Mouse (Mus musculus): Measurements from ENCODE around the gene Supt20.
"Not testable (repeated sequence)": the region's sequence is repeated elsewhere in the genome, so short reads cannot be mapped to it uniquely, and the experiment has no call there.

Supt20 gene

DNA sequence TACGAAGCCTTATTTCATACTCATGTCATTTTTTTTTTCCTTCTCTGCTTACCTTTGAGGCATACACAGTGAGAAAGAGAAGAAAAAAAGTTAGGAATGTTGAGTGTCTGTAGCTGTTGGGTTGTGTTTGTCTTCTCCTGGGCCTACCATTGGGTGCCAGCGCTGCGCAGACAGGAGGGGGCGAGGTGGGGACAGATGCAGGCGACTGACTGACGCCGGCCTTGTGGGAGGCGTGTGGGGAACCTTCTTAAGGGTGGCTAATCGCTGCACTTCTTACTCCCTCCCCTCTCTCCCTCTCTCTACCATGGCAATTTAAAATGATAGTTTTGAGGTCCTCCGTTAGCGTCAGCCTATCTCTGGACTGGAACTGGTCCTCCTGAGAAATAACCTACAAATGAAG, 63.5 kb downstream of the Supt20 start:
- no peak for DNase-seq (ENCODE audit: low spot score)

DNA sequence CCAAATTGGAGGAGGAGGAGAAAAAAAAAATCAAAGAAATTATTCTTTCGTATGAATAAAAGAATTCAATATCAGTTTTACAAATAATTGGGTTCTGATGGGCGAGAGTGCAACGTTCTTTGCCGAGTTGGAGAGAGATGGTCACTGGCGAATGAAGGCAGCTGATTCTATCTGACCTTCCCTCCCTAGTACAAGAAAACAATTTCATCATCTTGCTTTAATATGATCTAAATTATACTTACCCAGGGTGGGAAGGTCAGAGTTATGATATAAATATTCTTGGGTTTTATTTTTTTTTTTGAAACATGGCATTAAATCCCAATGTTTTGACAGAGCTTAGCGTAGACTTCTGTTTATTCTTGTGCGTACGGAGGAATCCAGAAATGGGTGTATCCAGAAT, 64.8 kb downstream of the Supt20 start:
- DNase-seq (ENCODE audit: low spot score): no peak

DNA sequence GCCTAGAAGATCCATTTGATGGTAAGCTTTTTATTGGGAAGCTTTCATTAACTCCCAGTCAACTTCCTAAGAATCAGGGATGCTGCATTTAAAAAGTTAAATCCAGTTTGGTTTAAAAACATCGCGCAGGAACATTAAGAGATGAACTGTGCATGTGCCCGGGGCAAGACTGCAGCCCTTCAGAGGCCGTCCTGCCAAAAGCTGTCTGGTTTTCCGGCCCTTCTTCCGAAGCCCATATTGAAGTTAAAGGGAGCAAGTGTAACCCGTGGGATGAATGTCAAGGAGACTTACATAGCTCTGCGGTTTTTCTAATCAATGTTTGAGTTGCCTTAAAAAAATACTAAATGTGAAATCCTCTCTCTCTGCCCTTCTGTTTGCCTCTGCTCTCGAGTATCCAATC, 66.6 kb downstream of the Supt20 start:
- DNase-seq (ENCODE audit: low spot score): no peak

DNA sequence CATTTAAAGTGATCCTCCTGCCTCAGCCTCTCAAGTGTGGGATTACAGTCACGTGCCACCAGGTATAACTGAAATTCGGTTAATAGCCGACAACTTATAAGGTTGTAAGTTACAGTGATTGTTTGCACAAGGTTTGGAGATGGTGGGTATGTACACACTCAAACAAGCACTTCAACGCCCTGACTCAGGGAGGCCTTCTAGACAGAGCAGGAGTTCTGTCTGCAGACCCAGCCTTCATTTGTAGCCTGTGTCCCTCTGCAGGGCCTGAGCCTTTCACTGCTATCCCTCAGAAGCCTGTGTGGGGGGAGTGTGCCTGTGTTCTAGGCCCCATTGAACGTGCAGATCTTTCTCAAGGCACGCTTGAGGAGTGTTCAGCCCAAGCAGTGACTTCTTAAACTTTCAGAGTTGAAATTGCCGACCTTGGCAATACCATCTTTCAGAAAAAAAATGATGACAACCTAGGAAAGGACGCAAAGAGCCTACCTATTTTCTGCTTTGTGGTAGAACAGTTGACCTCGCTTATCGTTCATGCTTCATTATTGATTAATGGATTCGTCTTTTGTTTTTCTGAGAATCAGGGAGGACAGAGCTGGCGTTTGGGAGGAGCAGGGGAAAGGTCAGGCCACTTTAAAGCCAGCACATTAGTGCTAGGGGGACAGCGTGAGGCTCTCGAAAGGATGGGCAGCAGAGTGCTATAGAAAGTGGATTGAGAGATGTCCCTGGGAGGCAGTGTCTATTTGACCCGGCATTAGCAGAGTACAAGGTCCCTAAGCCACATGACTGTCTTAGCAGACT, 67.9 kb downstream of the Supt20 start:
- no peak for DNase-seq (ENCODE audit: low spot score)

DNA sequence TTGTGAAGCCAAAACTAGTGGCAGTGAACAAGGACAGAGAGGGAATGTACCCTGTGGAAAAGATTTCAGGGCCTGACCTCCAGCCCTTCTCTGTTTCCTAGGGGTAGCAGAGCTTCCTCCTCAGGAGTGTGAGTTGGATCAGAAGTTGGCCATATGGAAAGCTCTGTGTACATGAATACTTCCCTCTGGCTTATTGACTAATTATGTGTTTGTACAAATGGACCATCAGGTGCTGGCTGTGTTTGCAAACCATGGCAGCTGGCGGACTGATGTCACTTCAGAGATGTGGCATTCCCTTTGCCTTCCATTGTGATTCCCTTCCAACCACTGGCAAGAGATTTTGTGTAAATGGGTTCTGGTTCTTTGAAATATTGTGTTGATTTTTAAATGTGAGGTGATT, 68.7 kb downstream of the Supt20 start:
- DNase-seq (ENCODE audit: low spot score): no peak

DNA sequence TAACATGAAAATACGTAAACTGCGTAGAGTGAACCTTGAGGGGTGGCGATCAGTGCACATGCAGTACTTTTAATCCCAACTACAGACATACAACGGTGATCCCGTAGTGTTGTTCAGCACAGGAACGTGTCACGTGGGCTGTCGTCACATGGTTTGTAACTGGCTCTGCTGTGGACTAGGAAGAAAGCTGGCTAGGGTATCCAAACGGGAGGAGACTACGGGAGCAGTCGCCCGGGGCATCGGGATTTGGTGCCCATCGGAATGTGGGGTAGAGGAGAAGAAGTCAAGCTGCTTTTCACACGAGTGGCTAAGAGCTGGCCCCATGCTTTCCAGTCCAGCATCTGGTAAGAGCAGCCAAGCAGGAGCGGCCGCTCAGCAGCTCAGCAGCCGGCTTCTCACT, 71.8 kb downstream of the Supt20 start:
- DNase-seq (ENCODE audit: low spot score): no peak

DNA sequence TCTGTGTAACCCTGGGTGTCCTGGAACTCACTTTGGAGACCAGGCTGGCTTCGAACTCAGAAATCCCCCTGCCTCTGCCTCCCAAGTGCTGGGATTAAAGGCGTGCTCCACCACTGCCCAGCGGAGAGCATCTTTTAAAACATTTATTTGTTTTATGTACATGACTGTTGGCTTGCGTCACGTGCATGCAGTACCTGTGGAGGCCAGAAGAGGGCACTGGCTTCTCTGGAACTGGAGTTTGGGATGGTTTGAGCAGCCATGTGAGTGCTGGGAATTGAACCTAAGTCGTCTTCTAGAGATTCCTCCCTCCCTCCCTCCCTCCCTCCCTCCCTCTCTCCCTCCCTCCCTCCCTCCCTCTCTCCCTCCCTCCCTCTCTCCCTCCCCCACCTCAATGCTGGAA, 72.9 kb downstream of the Supt20 start:
- DNase-seq (ENCODE audit: low spot score): not testable (repeated sequence)

DNA sequence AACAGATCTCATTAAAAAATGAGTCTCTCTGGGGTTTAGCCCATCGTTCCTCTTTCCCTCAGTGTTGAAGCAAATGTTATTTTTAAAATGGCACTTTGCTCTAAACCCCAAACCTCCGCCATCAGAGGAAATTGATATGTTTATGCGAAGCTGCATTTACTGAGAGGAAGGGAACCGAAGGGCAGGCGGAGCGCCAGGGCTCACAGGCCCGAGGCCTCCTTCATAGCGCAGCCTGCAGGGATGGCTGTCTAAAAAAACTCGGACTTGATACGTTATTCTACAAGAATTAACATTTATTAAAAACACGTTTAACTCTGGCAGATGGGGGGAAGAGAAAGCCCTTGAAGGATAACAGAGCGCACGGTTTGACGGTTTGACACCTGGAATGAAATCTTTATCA, 73.4 kb downstream of the Supt20 start:
- DNase-seq (ENCODE audit: low spot score): no peak

DNA sequence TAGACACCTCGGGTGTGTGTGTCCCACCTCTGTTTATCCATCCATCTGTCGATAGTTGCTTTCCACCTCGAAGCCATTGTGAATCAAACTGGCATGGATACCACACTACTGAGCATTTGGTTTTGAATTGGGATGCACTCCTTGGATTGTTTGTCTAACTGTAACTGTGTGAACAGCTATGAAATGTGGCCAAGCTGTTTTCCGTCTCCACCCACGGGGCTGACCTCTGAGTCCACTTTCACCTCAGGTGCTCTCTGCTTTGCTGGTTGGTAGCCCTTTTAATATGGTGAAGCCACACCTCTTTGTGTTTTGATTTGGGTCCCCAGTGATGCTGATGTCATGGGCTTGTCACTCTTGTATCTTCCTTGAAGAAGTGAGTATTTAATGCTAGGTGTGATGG, 74.2 kb downstream of the Supt20 start:
- DNase-seq (ENCODE audit: low spot score): no peak

DNA sequence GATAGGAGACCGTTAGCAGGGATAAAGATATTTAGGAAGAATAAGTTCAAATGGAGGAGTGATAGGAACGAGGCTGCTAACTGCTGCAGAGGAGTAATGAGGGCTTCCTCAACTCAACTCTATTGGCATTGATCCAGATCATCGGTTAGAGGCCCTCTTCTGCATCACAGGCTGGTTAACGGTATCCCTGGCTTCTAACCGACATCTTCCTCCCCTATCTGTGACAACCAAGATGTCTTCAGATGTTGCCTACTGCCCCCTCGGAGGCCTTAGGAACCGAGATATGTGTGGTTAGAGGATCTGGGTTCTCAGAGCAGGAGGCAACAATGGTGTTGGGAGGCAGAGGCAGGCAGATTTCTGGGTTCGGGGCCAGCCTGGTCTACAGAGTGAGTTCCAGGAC, 76.0 kb downstream of the Supt20 start:
- DNase-seq (ENCODE audit: low spot score): no peak

DNA sequence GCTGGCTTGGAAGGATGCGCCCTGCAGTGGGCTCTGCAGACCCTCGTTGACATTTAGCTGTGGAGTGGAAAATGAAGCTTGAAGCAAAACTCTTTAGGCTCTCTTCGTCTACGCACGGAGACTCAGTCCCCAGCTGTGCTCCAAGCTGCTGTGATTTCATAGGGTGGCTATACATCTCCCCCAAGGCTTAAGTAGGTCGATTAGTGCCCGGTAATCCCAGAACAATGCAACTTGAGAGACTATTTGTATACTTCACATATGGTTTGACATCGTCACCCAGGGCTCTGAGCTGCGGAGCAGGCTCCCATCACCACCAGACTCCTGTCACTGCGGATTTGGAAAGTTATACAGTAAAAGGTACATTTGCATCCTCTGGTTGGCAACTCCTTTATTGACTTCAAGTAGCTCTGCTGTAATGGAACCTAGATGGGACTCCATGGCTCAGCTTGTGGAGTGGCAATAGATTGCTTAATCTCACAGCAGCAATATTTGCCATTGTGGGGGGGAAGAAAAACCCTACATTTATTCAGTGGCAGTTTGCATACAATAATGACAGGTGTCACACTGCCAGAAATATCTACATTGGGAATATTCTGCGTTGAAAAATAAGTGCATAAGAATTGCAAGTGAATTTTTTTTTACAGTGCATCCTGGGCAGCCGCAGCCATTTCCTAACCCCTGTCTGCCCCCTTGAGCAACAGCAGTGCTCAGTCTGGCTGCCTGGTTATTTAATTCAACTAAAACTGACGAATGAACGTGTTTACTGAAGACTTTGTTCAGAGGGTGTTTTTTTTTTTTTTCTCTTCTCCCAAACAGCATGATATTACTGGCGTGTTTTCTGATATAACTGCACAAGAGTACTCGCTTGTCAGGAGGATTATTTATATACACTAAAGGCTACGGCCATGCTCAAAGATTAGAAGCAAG, 77.0 kb downstream of the Supt20 start:
- no peak for DNase-seq (ENCODE audit: low spot score)

DNA sequence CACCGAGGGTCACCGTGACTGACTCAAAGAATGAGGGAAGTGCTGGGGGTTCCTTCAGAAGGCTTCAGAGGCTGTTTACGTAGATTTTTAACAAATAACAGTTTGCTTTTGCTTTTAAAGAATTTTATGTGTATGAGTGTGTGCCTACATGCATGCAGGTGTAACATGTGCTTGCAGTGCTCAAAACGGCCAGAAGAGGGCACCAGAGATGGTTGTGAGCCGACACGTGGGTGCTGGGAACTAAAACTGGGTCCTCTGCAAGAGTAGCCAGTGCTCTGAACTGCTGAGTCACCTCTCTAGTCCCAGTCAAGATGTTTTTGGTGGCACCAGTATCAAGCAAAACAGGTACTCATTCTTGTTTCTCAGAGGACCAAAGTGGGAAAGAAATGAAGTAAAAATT, 81.0 kb downstream of the Supt20 start:
- DNase-seq (ENCODE audit: low spot score): no peak

DNA sequence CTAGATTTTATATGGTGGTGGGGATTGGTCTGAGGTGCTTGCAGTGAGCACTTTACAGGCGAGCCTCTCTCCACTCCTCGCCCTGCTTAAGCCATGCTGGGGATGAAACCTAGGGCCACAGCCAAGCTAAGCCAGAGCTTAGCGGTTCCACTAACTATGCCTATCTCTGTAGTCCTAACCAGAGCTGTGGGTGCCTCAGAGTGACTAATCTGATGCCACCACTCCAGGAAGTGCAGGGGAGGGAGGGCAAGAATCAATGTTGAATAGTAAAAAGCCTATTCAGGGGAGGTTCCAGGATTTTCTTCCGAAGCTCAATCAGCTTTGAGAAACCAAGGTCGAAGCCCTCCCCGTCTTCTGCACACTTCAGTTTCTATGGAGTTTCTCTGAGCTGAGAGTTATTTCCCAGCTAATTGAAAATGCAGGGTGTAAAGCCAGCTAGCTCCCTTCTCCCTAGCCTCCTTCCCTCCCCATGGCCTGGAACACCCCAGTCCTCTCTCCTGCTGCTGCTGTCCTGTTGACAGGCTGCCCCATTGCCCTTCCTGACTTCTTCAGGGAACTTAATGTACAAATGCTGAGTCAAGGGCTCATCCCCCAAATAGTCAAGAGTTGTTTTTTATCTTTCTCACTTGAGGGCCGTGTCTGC, 83.5 kb downstream of the Supt20 start:
- no peak for DNase-seq (ENCODE audit: low spot score)

All from testis, postnatal 10 days (tissue).